Mouse (Mus musculus): ENCODE results near the gene Rsbn1l. TPM values are rescaled to one million over a fixed set of nuclear protein-coding genes. Genes with fewer than 3 reads are reported as not detected.

Rsbn1l gene
- total and polyA plus RNA-seq, 3 experiments: 8.1 to 20.2 (median 17.0) TPM

GRCm38 (mm10) chr5:20911741-20912140, 44.5 kb downstream of the Rsbn1l start:
- in situ Hi-C loops (cut with MboI; ENCODE audit: low pct_ligation_motif_present, low pct_unique_long_range_greater_than_20kb, low sequenced_read_pairs) (loop anchor here (10.0 kb wide), 1 partner anchor 53 kb away; no protein-coding TSS in a partner anchor), dilution Hi-C loops (cut with MboI; ENCODE audit: extremely low pct_ligation_motif_present, extremely low pct_unique_long_range_greater_than_20kb, low sequenced_read_pairs) (no loop called here)
- H3K4me1 ChIP-seq (ENCODE audit: control insufficient read depth in 1 of 2, insufficient read depth in 2 of 2): peaks cover 0 to 55% of the 10 kb centered on the region in 2 experiments
- peaks cover 42% of the 10 kb centered on the region for H3K79me2 ChIP-seq (replicated peaks; ENCODE audit: control insufficient read depth, extremely low read depth, insufficient read depth, poor library complexity, severe bottlenecking)
- no peaks in the 10 kb centered on the region for H3K27me3 ChIP-seq (replicated peaks)
- no peaks in the 10 kb centered on the region for H3K9me3 ChIP-seq (replicated peaks; ENCODE audit: low read length)
- H3K27ac ChIP-seq (ENCODE audit: insufficient read depth, low read depth): peak overlapping the region; percentile 30
- H3K4me3 ChIP-seq (replicated peaks in 1 of 3; ENCODE audit: low read depth in 2 of 3, low read length in 2 of 3, poor library complexity in 1 of 3): no peak overlapping the region
- H3K4me2 ChIP-seq (ENCODE audit: insufficient read depth, low read depth, poor library complexity, severe bottlenecking): no peak overlapping the region
- H3K36me3 ChIP-seq (replicated peaks in 1 of 2; ENCODE audit: control insufficient read depth in 1 of 2, insufficient read depth in 1 of 2, low read length in 1 of 2): peaks cover 14 to 36% of the 10 kb centered on the region in 2 experiments
- no peak overlapping the region for H3K9ac ChIP-seq (ENCODE audit: insufficient read depth, low read depth)
- TF ChIP-seq RAD21 (IDR thresholded peaks at IDR 0.05; ENCODE audit: low read depth, low read length) (no peak), CHD1 (IDR thresholded peaks at IDR 0.05; ENCODE audit: low read depth, low read length) (no peak), JUND (conservative IDR thresholded peaks at IDR 0.05; ENCODE audit: low read depth, low read length) (no peak), MAZ (IDR thresholded peaks at IDR 0.05; ENCODE audit: low read depth, low read length) (no peak), NRF1 (IDR thresholded peaks at IDR 0.05; ENCODE audit: low read depth, low read length) (no peak), ETS1 (conservative IDR thresholded peaks at IDR 0.05; ENCODE audit: low read depth, low read length) (no peak), MAFK (IDR thresholded peaks at IDR 0.05; ENCODE audit: insufficient replicate concordance, low read length) (no peak), GABPA (IDR thresholded peaks at IDR 0.05; ENCODE audit: insufficient replicate concordance, low read depth, low read length) (no peak)
- peak; percentile 40 for DNase-seq (ENCODE audit: extremely low read depth)

GRCm38 (mm10) chr5:20906191-20906590, 50.0 kb downstream of the Rsbn1l start:
- TF ChIP-seq PAX5 (IDR thresholded peaks at IDR 0.05; ENCODE audit: low read length) (no peak), SIN3A (IDR thresholded peaks at IDR 0.05; ENCODE audit: low read length) (no peak), UBTF (IDR thresholded peaks at IDR 0.05; ENCODE audit: low read depth, low read length) (no peak), POLR2AphosphoS2 (IDR thresholded peaks at IDR 0.05; ENCODE audit: low read depth, low read length) (no peak), CHD1 (IDR thresholded peaks at IDR 0.05; ENCODE audit: low read depth, low read length) (no peak), USF2 (conservative IDR thresholded peaks at IDR 0.05; ENCODE audit: low read depth, low read length) (no peak), CHD2 (IDR thresholded peaks at IDR 0.05; ENCODE audit: low read length) (no peak), IRF4 (IDR thresholded peaks at IDR 0.05; ENCODE audit: low read depth, low read length) (no peak), MYC (IDR thresholded peaks at IDR 0.05; ENCODE audit: low read depth, low read length) (no peak), ZMIZ1 (IDR thresholded peaks at IDR 0.05; ENCODE audit: low read depth, low read length) (no peak)
- H3K9me3 ChIP-seq (replicated peaks; ENCODE audit: low read length): no peaks in the 10 kb centered on the region
- peaks cover 0 to 12% of the 10 kb centered on the region in 2 experiments; a peak in 2 of 4 replicates for H3K4me1 ChIP-seq (ENCODE audit: control insufficient read depth in 1 of 2, insufficient read depth in 2 of 2)
- no peak overlapping the region for H3K4me2 ChIP-seq (ENCODE audit: insufficient read depth, low read depth, poor library complexity, severe bottlenecking)
- no peak overlapping the region for H3K27ac ChIP-seq (ENCODE audit: insufficient read depth, low read depth)
- in situ Hi-C loops (cut with MboI; ENCODE audit: low pct_ligation_motif_present, low pct_unique_long_range_greater_than_20kb, low sequenced_read_pairs) (no loop called here), dilution Hi-C loops (cut with MboI; ENCODE audit: extremely low pct_ligation_motif_present, extremely low pct_unique_long_range_greater_than_20kb, low sequenced_read_pairs) (no loop called here)
- H3K9ac ChIP-seq (ENCODE audit: insufficient read depth, low read depth): no peak overlapping the region
- no peak overlapping the region for H3K4me3 ChIP-seq (replicated peaks in 1 of 3; ENCODE audit: low read depth in 2 of 3, low read length in 2 of 3, poor library complexity in 1 of 3)
- H3K79me2 ChIP-seq (replicated peaks; ENCODE audit: control insufficient read depth, extremely low read depth, insufficient read depth, poor library complexity, severe bottlenecking): peaks cover 20% of the 10 kb centered on the region
- peaks cover 27 to 69% of the 10 kb centered on the region in 2 experiments for H3K36me3 ChIP-seq (replicated peaks in 1 of 2; ENCODE audit: control insufficient read depth in 1 of 2, insufficient read depth in 1 of 2, low read length in 1 of 2)
- no peak for DNase-seq (ENCODE audit: extremely low read depth)
- no peaks in the 10 kb centered on the region for H3K27me3 ChIP-seq (replicated peaks)

Measured in CH12.LX (cell line).